Mouse (Mus musculus) E14TG2a.4 (cell line): Measurements from ENCODE around the gene Nyx.

Experiments
- H3K27me3 ChIP-seq: 2 replicates; pipeline ENCODE4 v1.6.1; 2014; ENCODE audit warnings: low read length, control low read depth; ENCODE audit not compliant: insufficient read depth
- H3K36me3 ChIP-seq: 2 replicates; pipeline ENCODE4 v1.6.1; 2014; ENCODE audit warnings: low read length, control low read depth; ENCODE audit not compliant: insufficient read depth
- H3K4me1 ChIP-seq: replicated peaks from 2 replicates; pipeline ENCODE4 v1.6.1; 2014; ENCODE audit warnings: low read depth, low read length, control low read depth
- H3K4me3 ChIP-seq: replicated peaks from 2 replicates; pipeline ENCODE4 v1.5.1; 2014; ENCODE audit warnings: mild to moderate bottlenecking, low read length
- H3K9me3 ChIP-seq: 2 replicates; pipeline ENCODE4 v1.6.1; 2014; ENCODE audit warnings: low read length, control low read depth
- CTCF ChIP-seq: conservative IDR thresholded peaks from 2 replicates; pipeline ENCODE4 v1.5.1; 2014; ENCODE audit warnings: low read length
- NANOG ChIP-seq: IDR thresholded peaks from 2 replicates; pipeline ENCODE4 v1.6.1; 2014; ENCODE audit warnings: borderline replicate concordance, low read length, mixed read lengths
- POU5F1 ChIP-seq: IDR thresholded peaks from 2 replicates; pipeline ENCODE4 v1.6.1; 2014; ENCODE audit warnings: low read length, borderline replicate concordance

Gene Nyx

GRCm38 (mm10) chrX:13506376-13506775, 40.5 kb downstream of the Nyx start:
- Histone ChIP-seq H3K27me3 (no peaks in the 10 kb centered on the region), H3K36me3 (no peaks in the 10 kb centered on the region), H3K4me1 (peaks cover 6% of the 10 kb centered on the region; the same call in 1 of the 2 replicates), H3K4me3 (no peak overlapping the region), H3K9me3 (no peaks in the 10 kb centered on the region)
- no peak for TF ChIP-seq POU5F1
- TF ChIP-seq NANOG = no peak
- no peak for TF ChIP-seq CTCF

- Histone ChIP-seq H3K27me3 (no peaks in the 10 kb centered on the region), H3K36me3 (no peaks in the 10 kb centered on the region), H3K4me1 (no peaks in the 10 kb centered on the region), H3K9me3 (no peaks in the 10 kb centered on the region), H3K4me3 (no peak overlapping the region)
- TF ChIP-seq NANOG (no peak), POU5F1 (no peak), CTCF (no peak)
Observed at GRCm38 (mm10) chrX:13513127-13513526, 47.2 kb downstream of the Nyx start.

- no peaks in the 10 kb centered on the region for H3K27me3 ChIP-seq
- no peaks in the 10 kb centered on the region for H3K9me3 ChIP-seq
- no peaks in the 10 kb centered on the region for H3K4me1 ChIP-seq
- no peaks in the 10 kb centered on the region for H3K36me3 ChIP-seq
- TF ChIP-seq CTCF (no peak), POU5F1 (no peak), NANOG (no peak)
- H3K4me3 ChIP-seq = no peak overlapping the region
Observed at GRCm38 (mm10) chrX:13513864-13514263, 48.0 kb downstream of the Nyx start.

- no peaks in the 10 kb centered on the region for H3K27me3 ChIP-seq
- no peaks in the 10 kb centered on the region for H3K4me1 ChIP-seq
- no peaks in the 10 kb centered on the region for H3K9me3 ChIP-seq
- TF ChIP-seq NANOG (no peak), CTCF (no peak), POU5F1 (no peak)
- H3K4me3 ChIP-seq = no peak overlapping the region
- no peaks in the 10 kb centered on the region for H3K36me3 ChIP-seq
Observed at GRCm38 (mm10) chrX:13516451-13516850, 50.5 kb downstream of the Nyx start.

- no peaks in the 10 kb centered on the region for H3K9me3 ChIP-seq
- H3K36me3 ChIP-seq = no peaks in the 10 kb centered on the region
- H3K4me3 ChIP-seq = no peak overlapping the region
- H3K27me3 ChIP-seq = no peaks in the 10 kb centered on the region
- H3K4me1 ChIP-seq = no peaks in the 10 kb centered on the region
- TF ChIP-seq CTCF (no peak), POU5F1 (no peak), NANOG (no peak)
Observed at GRCm38 (mm10) chrX:13518019-13518418, 52.1 kb downstream of the Nyx start.

- Histone ChIP-seq H3K4me1 (no peaks in the 10 kb centered on the region), H3K36me3 (no peaks in the 10 kb centered on the region), H3K4me3 (no peak overlapping the region), H3K9me3 (no peaks in the 10 kb centered on the region), H3K27me3 (no peaks in the 10 kb centered on the region)
- TF ChIP-seq CTCF (no peak), NANOG (no peak), POU5F1 (no peak)
Observed at GRCm38 (mm10) chrX:13518781-13519407, 53.0 kb downstream of the Nyx start.

- Histone ChIP-seq H3K36me3 (no peaks in the 10 kb centered on the region), H3K9me3 (no peaks in the 10 kb centered on the region), H3K4me1 (no peaks in the 10 kb centered on the region), H3K4me3 (no peak overlapping the region), H3K27me3 (no peaks in the 10 kb centered on the region)
- TF ChIP-seq POU5F1 = no peak
- TF ChIP-seq CTCF = no peak
- no peak for TF ChIP-seq NANOG
Observed at GRCm38 (mm10) chrX:13519408-13519783, 53.5 kb downstream of the Nyx start.

- Histone ChIP-seq H3K9me3 (no peaks in the 10 kb centered on the region), H3K4me1 (no peaks in the 10 kb centered on the region), H3K27me3 (no peaks in the 10 kb centered on the region), H3K36me3 (no peaks in the 10 kb centered on the region), H3K4me3 (no peak overlapping the region)
- TF ChIP-seq CTCF (no peak), NANOG (no peak), POU5F1 (no peak)
Observed at GRCm38 (mm10) chrX:13520566-13520965, 54.7 kb downstream of the Nyx start.

GRCm38 (mm10) chrX:13521288-13521687, 55.4 kb downstream of the Nyx start:
- H3K9me3 ChIP-seq = no peaks in the 10 kb centered on the region
- no peaks in the 10 kb centered on the region for H3K4me1 ChIP-seq
- TF ChIP-seq NANOG = no peak
- no peak for TF ChIP-seq CTCF
- TF ChIP-seq POU5F1 = no peak
- no peaks in the 10 kb centered on the region for H3K36me3 ChIP-seq
- H3K4me3 ChIP-seq = no peak overlapping the region
- H3K27me3 ChIP-seq = no peaks in the 10 kb centered on the region
